Mouse (Mus musculus) CD4-positive, CD25-positive, alpha-beta regulatory T cell, adult 9 weeks (primary cell): ENCODE results near the gene Tmem186. TPM values are rescaled to one million over a fixed set of nuclear protein-coding genes. Genes with fewer than 3 reads are reported as not detected.

Experiments used
- polyA plus RNA-seq: library from polyadenylated mRNA; unstranded; fragments of 100-300 nt; shearing (Covaris generic); gene quantifications from one replicate; pipeline ENCODE4 v1.2.1, GENCODE M21; 2017

Gene Tmem186
- 21.1 TPM for polyA plus RNA-seq

GRCm38 (mm10) chr16:8637217-8638051 is at the start of gene Tmem186, which contains the start of gene Pmm2:
TSS of gene Tmem186 (minus strand) at chr16:8637712.
TSS of gene Pmm2 (plus strand) at chr16:8637674.

GRCm38 (mm10) chr16:8680470-8680869 is 43.0 kb upstream of the Tmem186 start, which contains the start of gene Gm5767:
TSS of gene Gm5767 (plus strand) at chr16:8680770.

GRCm38 (mm10) chr16:8671551-8672349 is 34.2 kb upstream of the Tmem186 start, which contains the start of gene Carhsp1:
TSS of gene Carhsp1 (minus strand) at chr16:8672155.

Other genes with a start within 250 kb of the Tmem186 start
- not detected for gene Tmem114, start 212.6 kb downstream of the Tmem186 start, polyA plus RNA-seq
- 42.5 TPM for gene Mettl22, start 166.9 kb downstream of the Tmem186 start, polyA plus RNA-seq
- 0.77 TPM for gene Abat, start 124.3 kb downstream of the Tmem186 start, polyA plus RNA-seq
- 121 TPM for gene Pmm2, start within 50 bp of the Tmem186 start, polyA plus RNA-seq
- gene Carhsp1, start 34.4 kb upstream of the Tmem186 start, polyA plus RNA-seq = 24.1 TPM
- not detected for gene Gm5767, start 43.1 kb upstream of the Tmem186 start, polyA plus RNA-seq
- 19.7 TPM for gene Usp7, start 154.6 kb upstream of the Tmem186 start, polyA plus RNA-seq
- gene 1810013L24Rik, start 192.4 kb upstream of the Tmem186 start, polyA plus RNA-seq = 10.4 TPM